Mouse (Mus musculus): ENCODE measurements at regions not wholly inside any gene's neighbourhood (a gene's known extent, or its start where the extent isn't known, plus 50 kb on each side); places are given as distances from the start of the nearest gene placed in this dataset.

GRCm38 (mm10) chr1:35469185-35469753 is 598.9 kb upstream of the Hs6st1 start:
- no peak overlapping the region for H3K4me3 ChIP-seq (ENCODE audit: low read depth, low read length)
- WGBS, result 73% methylated on average over 4 of the region's 4 CpGs
- no peak overlapping the region for H3K27ac ChIP-seq (ENCODE audit: insufficient read depth, low read depth, low read length)
- H3K36me3 ChIP-seq (ENCODE audit: control insufficient read depth, insufficient read depth, low read length), result no peaks in the 10 kb centered on the region
- no peaks in the 10 kb centered on the region for H3K27me3 ChIP-seq (ENCODE audit: control insufficient read depth, insufficient read depth, low read length)
- TF ChIP-seq POLR2A (IDR thresholded peaks at IDR 0.05; ENCODE audit: low read depth, low read length) (no peak), CTCF (IDR thresholded peaks at IDR 0.05; ENCODE audit: extremely low read depth, insufficient read length, insufficient replicate concordance, low read depth, low read length) (no peak)
- H3K4me1 ChIP-seq (ENCODE audit: control insufficient read depth, insufficient read depth, insufficient read length, low read length), result no peaks in the 10 kb centered on the region

GRCm38 (mm10) chr1:35478262-35478661 is 589.9 kb upstream of the Hs6st1 start:
- no peak overlapping the region for H3K4me3 ChIP-seq (ENCODE audit: low read depth, low read length)
- no peaks in the 10 kb centered on the region for H3K36me3 ChIP-seq (ENCODE audit: control insufficient read depth, insufficient read depth, low read length)
- 78% methylated on average over 1 of the region's 1 CpGs for WGBS
- TF ChIP-seq POLR2A (IDR thresholded peaks at IDR 0.05; ENCODE audit: low read depth, low read length), result no peak
- no peak for TF ChIP-seq CTCF (IDR thresholded peaks at IDR 0.05; ENCODE audit: extremely low read depth, insufficient read length, insufficient replicate concordance, low read depth, low read length)
- H3K4me1 ChIP-seq (ENCODE audit: control insufficient read depth, insufficient read depth, insufficient read length, low read length), result no peaks in the 10 kb centered on the region
- H3K27me3 ChIP-seq (ENCODE audit: control insufficient read depth, insufficient read depth, low read length), result no peaks in the 10 kb centered on the region
- no peak overlapping the region for H3K27ac ChIP-seq (ENCODE audit: insufficient read depth, low read depth, low read length)

GRCm38 (mm10) chr1:35495963-35496362 is 572.2 kb upstream of the Hs6st1 start:
- 15% methylated on average over 5 of the region's 5 CpGs for WGBS
- TF ChIP-seq POLR2A (IDR thresholded peaks at IDR 0.05; ENCODE audit: low read depth, low read length), result no peak
- TF ChIP-seq CTCF (IDR thresholded peaks at IDR 0.05; ENCODE audit: extremely low read depth, insufficient read length, insufficient replicate concordance, low read depth, low read length), result no peak

GRCm38 (mm10) chr1:35522951-35523350 is 545.2 kb upstream of the Hs6st1 start:
- Histone ChIP-seq H3K27me3 (ENCODE audit: control insufficient read depth, insufficient read depth, low read length) (no peaks in the 10 kb centered on the region), H3K4me3 (ENCODE audit: low read depth, low read length) (no peak overlapping the region), H3K27ac (ENCODE audit: insufficient read depth, low read depth, low read length) (no peak overlapping the region), H3K4me1 (ENCODE audit: control insufficient read depth, insufficient read depth, insufficient read length, low read length) (no peaks in the 10 kb centered on the region), H3K36me3 (ENCODE audit: control insufficient read depth, insufficient read depth, low read length) (no peaks in the 10 kb centered on the region)
- no peak for TF ChIP-seq CTCF (IDR thresholded peaks at IDR 0.05; ENCODE audit: extremely low read depth, insufficient read length, insufficient replicate concordance, low read depth, low read length)
- no peak for TF ChIP-seq POLR2A (IDR thresholded peaks at IDR 0.05; ENCODE audit: low read depth, low read length)
- WGBS, result 61% methylated on average over 5 of the region's 5 CpGs

More at GRCm38 (mm10) chr1:35495963-35496362, 572.2 kb upstream of the Hs6st1 start:
- Histone ChIP-seq H3K27ac (ENCODE audit: insufficient read depth, low read depth, low read length) (no peak overlapping the region), H3K36me3 (ENCODE audit: control insufficient read depth, insufficient read depth, low read length) (no peaks in the 10 kb centered on the region), H3K4me1 (ENCODE audit: control insufficient read depth, insufficient read depth, insufficient read length, low read length) (no peaks in the 10 kb centered on the region), H3K27me3 (ENCODE audit: control insufficient read depth, insufficient read depth, low read length) (no peaks in the 10 kb centered on the region), H3K4me3 (ENCODE audit: low read depth, low read length) (no peak overlapping the region)

GRCm38 (mm10) chr1:35523790-35524362 is 544.3 kb upstream of the Hs6st1 start:
- TF ChIP-seq POLR2A (IDR thresholded peaks at IDR 0.05; ENCODE audit: low read depth, low read length), result no peak
- Histone ChIP-seq H3K4me1 (ENCODE audit: control insufficient read depth, insufficient read depth, insufficient read length, low read length) (no peaks in the 10 kb centered on the region), H3K27me3 (ENCODE audit: control insufficient read depth, insufficient read depth, low read length) (no peaks in the 10 kb centered on the region), H3K4me3 (ENCODE audit: low read depth, low read length) (no peak overlapping the region), H3K36me3 (ENCODE audit: control insufficient read depth, insufficient read depth, low read length) (no peaks in the 10 kb centered on the region), H3K27ac (ENCODE audit: insufficient read depth, low read depth, low read length) (no peak overlapping the region)
- 45% methylated on average over 2 of the region's 2 CpGs for WGBS

- no peaks in the 10 kb centered on the region for H3K36me3 ChIP-seq (ENCODE audit: control insufficient read depth, insufficient read depth, low read length)
- H3K27ac ChIP-seq (ENCODE audit: insufficient read depth, low read depth, low read length), result no peak overlapping the region
- no peaks in the 10 kb centered on the region for H3K4me1 ChIP-seq (ENCODE audit: control insufficient read depth, insufficient read depth, insufficient read length, low read length)
- WGBS, result 71% methylated on average over 5 of the region's 5 CpGs
- H3K27me3 ChIP-seq (ENCODE audit: control insufficient read depth, insufficient read depth, low read length), result no peaks in the 10 kb centered on the region
- no peak for TF ChIP-seq CTCF (IDR thresholded peaks at IDR 0.05; ENCODE audit: extremely low read depth, insufficient read length, insufficient replicate concordance, low read depth, low read length)
- no peak for TF ChIP-seq POLR2A (IDR thresholded peaks at IDR 0.05; ENCODE audit: low read depth, low read length)
- no peak overlapping the region for H3K4me3 ChIP-seq (ENCODE audit: low read depth, low read length)
Observed at GRCm38 (mm10) chr1:35524788-35525187, 543.4 kb upstream of the Hs6st1 start.

GRCm38 (mm10) chr1:35527750-35528476 is 540.3 kb upstream of the Hs6st1 start:
- 70% methylated on average over 12 of the region's 12 CpGs for WGBS
- Histone ChIP-seq H3K4me1 (ENCODE audit: control insufficient read depth, insufficient read depth, insufficient read length, low read length) (no peaks in the 10 kb centered on the region), H3K27me3 (ENCODE audit: control insufficient read depth, insufficient read depth, low read length) (no peaks in the 10 kb centered on the region), H3K4me3 (ENCODE audit: low read depth, low read length) (no peak overlapping the region), H3K27ac (ENCODE audit: insufficient read depth, low read depth, low read length) (no peak overlapping the region), H3K36me3 (ENCODE audit: control insufficient read depth, insufficient read depth, low read length) (no peaks in the 10 kb centered on the region)
- TF ChIP-seq POLR2A (IDR thresholded peaks at IDR 0.05; ENCODE audit: low read depth, low read length) (no peak), CTCF (IDR thresholded peaks at IDR 0.05; ENCODE audit: extremely low read depth, insufficient read length, insufficient replicate concordance, low read depth, low read length) (no peak)
